Mouse (Mus musculus) kidney, adult 2 months (tissue): ENCODE measurements around the gene Bri3bp.

ENCODE experiments used
- CTCF ChIP-seq: fragments of 200-500 bp; conservative IDR thresholded peaks from 2 replicates; pipeline ENCODE4 v1.5.1; 2011; ENCODE audit warnings: low read depth, mild to moderate bottlenecking, control low read depth, low read length, moderate library complexity, mixed read lengths; ENCODE audit not compliant: insufficient read depth, insufficient read length
- POLR2A ChIP-seq: fragments of 200-500 bp; IDR thresholded peaks from one replicate; pipeline ENCODE4 v1.6.1; 2011; ENCODE audit warnings: low read depth, low read length, control low read depth

DNA sequence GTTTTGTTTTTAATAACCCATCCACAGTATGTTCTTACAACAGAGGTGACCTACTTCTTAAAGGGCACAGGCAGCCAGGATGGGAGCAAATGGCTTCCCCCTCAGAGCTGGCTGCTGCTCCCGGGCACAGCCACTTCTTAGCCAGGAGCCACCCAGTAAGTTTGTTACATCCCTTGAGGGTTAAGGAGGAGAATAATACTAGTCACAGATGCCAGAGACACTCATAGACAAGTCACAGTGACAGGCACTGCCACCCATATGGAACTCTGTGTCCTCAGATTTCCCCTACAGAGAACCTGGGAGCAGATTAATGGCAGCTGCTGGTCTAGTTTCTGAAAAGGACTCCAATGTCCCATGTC, 48.8 kb upstream of the Bri3bp start:
- TF ChIP-seq CTCF (no peak), POLR2A (no peak)
